Mouse (Mus musculus): ENCODE measurements around the gene Fbxl5. TPM values are rescaled to one million over a fixed set of nuclear protein-coding genes. Genes with fewer than 3 reads are reported as not detected.

Gene Fbxl5
- polyA plus RNA-seq, 1 experiment, result 41.8 TPM

- H3K27ac ChIP-seq (ENCODE audit: insufficient read depth, low read length), result no peak overlapping the region
- no peaks in the 10 kb centered on the region for H3K4me1 ChIP-seq (ENCODE audit: control insufficient read depth, insufficient read depth, low read length)
- TF ChIP-seq CTCF (IDR thresholded peaks at IDR 0.05; ENCODE audit: borderline replicate concordance, insufficient read depth, low read length), result no peak
- no peak for TF ChIP-seq POLR2A (IDR thresholded peaks at IDR 0.05; ENCODE audit: low read depth, low read length)
- no peak overlapping the region for H3K4me3 ChIP-seq (ENCODE audit: insufficient read depth, low read length)
These were observed 99.0 kb downstream of the Fbxl5 start for GRCm38 (mm10) chr5:43722452-43722783.

GRCm38 (mm10) chr5:43721538-43722451, 99.6 kb downstream of the Fbxl5 start:
- H3K27ac ChIP-seq (ENCODE audit: insufficient read depth, low read length), result no peak overlapping the region
- no peak for TF ChIP-seq POLR2A (IDR thresholded peaks at IDR 0.05; ENCODE audit: low read depth, low read length)
- no peak for TF ChIP-seq CTCF (IDR thresholded peaks at IDR 0.05; ENCODE audit: borderline replicate concordance, insufficient read depth, low read length)
- H3K4me3 ChIP-seq (ENCODE audit: insufficient read depth, low read length), result no peak overlapping the region
- no peaks in the 10 kb centered on the region for H3K4me1 ChIP-seq (ENCODE audit: control insufficient read depth, insufficient read depth, low read length)

DNA sequence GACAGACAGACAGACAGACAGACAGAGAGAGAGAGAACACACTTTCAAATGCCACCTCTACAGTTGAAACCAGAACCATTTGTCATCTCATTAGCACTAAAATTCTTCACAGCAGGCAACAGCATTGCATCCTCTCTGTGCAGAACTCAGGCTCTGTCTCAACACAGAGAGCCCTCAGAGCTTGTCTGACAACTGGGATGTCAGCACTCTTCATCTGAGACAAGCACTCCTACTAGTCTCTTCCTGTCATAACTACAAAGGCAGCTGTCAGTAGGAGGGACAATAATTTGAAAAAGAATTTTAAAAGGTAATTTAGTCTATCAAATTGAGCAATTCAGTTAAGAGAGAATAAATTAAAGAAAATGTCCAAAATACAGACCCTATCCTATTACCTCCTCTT, 122.2 kb downstream of the Fbxl5 start:
- H3K4me3 ChIP-seq (ENCODE audit: insufficient read depth, low read length), result no peak overlapping the region
- TF ChIP-seq POLR2A (IDR thresholded peaks at IDR 0.05; ENCODE audit: low read depth, low read length) (no peak), CTCF (IDR thresholded peaks at IDR 0.05; ENCODE audit: borderline replicate concordance, insufficient read depth, low read length) (no peak)
- H3K4me1 ChIP-seq (ENCODE audit: control insufficient read depth, insufficient read depth, low read length), result no peaks in the 10 kb centered on the region
- no peak overlapping the region for H3K27ac ChIP-seq (ENCODE audit: insufficient read depth, low read length)

- Histone ChIP-seq H3K4me3 (ENCODE audit: insufficient read depth, low read length) (no peak overlapping the region), H3K27ac (ENCODE audit: insufficient read depth, low read length) (no peak overlapping the region), H3K4me1 (ENCODE audit: control insufficient read depth, insufficient read depth, low read length) (peaks cover 3% of the 10 kb centered on the region; the same call in 1 of the 2 replicates)
- TF ChIP-seq POLR2A (IDR thresholded peaks at IDR 0.05; ENCODE audit: low read depth, low read length), result no peak
- TF ChIP-seq CTCF (IDR thresholded peaks at IDR 0.05; ENCODE audit: borderline replicate concordance, insufficient read depth, low read length), result no peak
These were observed 124.3 kb downstream of the Fbxl5 start for GRCm38 (mm10) chr5:43697133-43697532.

Other genes with a start within 250 kb of the Fbxl5 start
- gene Cc2d2a, start 159.3 kb downstream of the Fbxl5 start, polyA plus RNA-seq (2011; ENCODE audit: insufficient read length, low read depth, missing spikeins), result 13.3 and 16.2 TPM in 2 replicates
- gene Bst1, start 2.8 kb downstream of the Fbxl5 start, polyA plus RNA-seq (2011; ENCODE audit: insufficient read length, low read depth, missing spikeins), result 0.30 and 0.33 TPM in 2 replicates
- 6.3 and 7.9 TPM in 2 replicates for gene Cd38, start 46.9 kb upstream of the Fbxl5 start, polyA plus RNA-seq (2011; ENCODE audit: insufficient read length, low read depth, missing spikeins)
- gene Gm7879, start 91.5 kb upstream of the Fbxl5 start, polyA plus RNA-seq (2011; ENCODE audit: insufficient read length, low read depth, missing spikeins), result not detected in 2 replicates
- gene Fgfbp1, start 160.1 kb upstream of the Fbxl5 start, polyA plus RNA-seq (2011; ENCODE audit: insufficient read length, low read depth, missing spikeins), result not detected in 2 replicates

Measured in embryonic fibroblast, embryonic 13.5 days (primary cell).